In genomic region chr11:53759545-53760406, GRCm38 (mm10) we compare ENCODE assay signal across 11 mouse cellular contexts. TPM values are rescaled to one million over a fixed set of nuclear protein-coding genes. Genes with fewer than 3 reads are reported as not detected.
DNase-seq lines count a peak whose midpoint lies in the region; ATAC-seq and TF ChIP-seq lines count a peak whose summit lies in the region.
"Had no signal": no experiment of that assay in that cellular context is flagged by ENCODE, and none has a peak within 500 bp of the region (broad histone marks: within the 10 kb centered on the region; RNA-seq: fewer than 3 reads in every experiment).

No protein-coding gene starts in this region.

- no peaks in the 10 kb centered on the region for H3K9me3 ChIP-seq in forebrain, embryonic 10.5 days
- H3K9me3 ChIP-seq in forebrain, postnatal 0 days (ENCODE audit: low read length): no peaks in the 10 kb centered on the region
- H3K9me3 ChIP-seq in lung, embryonic 16.5 days (ENCODE audit: control insufficient read depth, low read length): no peaks in the 10 kb centered on the region
- no peaks in the 10 kb centered on the region for H3K9me3 ChIP-seq in heart, embryonic 14.5 days (ENCODE audit: control insufficient read depth, low read length)

- H3K27me3 ChIP-seq in forebrain, embryonic 10.5 days (ENCODE audit: poor library complexity, severe bottlenecking): peaks cover 60% of the 10 kb centered on the region
- H3K27me3 ChIP-seq in forebrain, postnatal 0 days (ENCODE audit: insufficient read depth, low read length): peaks cover 13% of the 10 kb centered on the region; the same call in 1 of the 2 replicates
- no peaks in the 10 kb centered on the region for H3K27me3 ChIP-seq in lung, embryonic 16.5 days (ENCODE audit: control insufficient read depth, insufficient read depth, low read depth, low read length)
- no peaks in the 10 kb centered on the region for H3K27me3 ChIP-seq in heart, embryonic 14.5 days (ENCODE audit: control insufficient read depth, insufficient read depth, low read length)

- H3K36me3 ChIP-seq in forebrain, embryonic 10.5 days (replicated peaks): no peaks in the 10 kb centered on the region
- H3K36me3 ChIP-seq in forebrain, postnatal 0 days (ENCODE audit: insufficient read depth): no peaks in the 10 kb centered on the region
- no peaks in the 10 kb centered on the region for H3K36me3 ChIP-seq in lung, embryonic 16.5 days (ENCODE audit: control insufficient read depth, insufficient read depth, low read length)
- no peaks in the 10 kb centered on the region for H3K36me3 ChIP-seq in heart, embryonic 14.5 days (ENCODE audit: control insufficient read depth, insufficient read depth, low read length)

- TF ChIP-seq CTCF in forebrain, postnatal 0 days (IDR thresholded peaks at IDR 0.05; ENCODE audit: low read depth): no peak

- no peak for ATAC-seq in forebrain, postnatal 0 days
- ATAC-seq in lung, embryonic 16.5 days (ENCODE audit: low read depth): no peak
- ATAC-seq in heart, embryonic 14.5 days (ENCODE audit: insufficient number of reproducible peaks, insufficient read depth, low FRiP score, low read depth): no peak
- no peak for ATAC-seq in granulocyte monocyte progenitor cell, adult 5-6 weeks (replicated peaks; ENCODE audit: poor library complexity, severe bottlenecking)
- no peak for ATAC-seq in activated CD4-positive, CD25-positive, alpha-beta regulatory T cell, adult 4 months

- H3K4me3 ChIP-seq in forebrain, embryonic 10.5 days: peak overlapping the region; percentile 23
- H3K4me3 ChIP-seq in forebrain, postnatal 0 days (ENCODE audit: low read depth, low read length): no peak overlapping the region
- H3K4me3 ChIP-seq in lung, embryonic 16.5 days (ENCODE audit: low read length): no peak overlapping the region
- H3K4me3 ChIP-seq in heart, embryonic 14.5 days (ENCODE audit: control insufficient read depth in 1 of 2, insufficient read depth in 1 of 2, low read depth in 1 of 2, low read length in 2 of 2): no peak overlapping the region

- H3K27ac ChIP-seq in forebrain, embryonic 10.5 days: peak overlapping the region; percentile 52; the same call in 1 of the 2 replicates
- H3K27ac ChIP-seq in forebrain, postnatal 0 days (ENCODE audit: low read depth, low read length): no peak overlapping the region
- H3K27ac ChIP-seq in lung, embryonic 16.5 days (ENCODE audit: low read length): 0 out of 2 replicates have a peak overlapping the region, but pooled peaks have one; percentile 16
- H3K27ac ChIP-seq in heart, embryonic 14.5 days (replicated peaks in 1 of 2; ENCODE audit: control insufficient read depth in 1 of 2, insufficient read depth in 1 of 2, low read depth in 2 of 2, low read length in 2 of 2): no peak overlapping the region

- no peak for DNase-seq in forebrain, embryonic 10.5 days (ENCODE audit: extremely low spot score, low spot score)
- no peak for DNase-seq in forebrain, postnatal 0 days
- no peak for DNase-seq in lung, postnatal 25 days (ENCODE audit: low spot score)
- DNase-seq in naive thymus-derived CD4-positive, alpha-beta T cell, adult 2 months (ENCODE audit: low read depth): peak; percentile 2

- no peak overlapping the region for H3K4me2 ChIP-seq in forebrain, postnatal 0 days (ENCODE audit: low read depth)
- H3K4me2 ChIP-seq in lung, embryonic 16.5 days (ENCODE audit: low read depth, low read length): no peak overlapping the region
- peak overlapping the region; percentile 37 for H3K4me2 ChIP-seq in heart, embryonic 14.5 days (ENCODE audit: low read length)

- H3K4me1 ChIP-seq in forebrain, embryonic 10.5 days: peaks cover 62% of the 10 kb centered on the region
- 0 out of 2 replicates have a peak, but pooled peaks cover 7% of the 10 kb centered on the region for H3K4me1 ChIP-seq in forebrain, postnatal 0 days (ENCODE audit: insufficient read depth)
- peaks cover 46% of the 10 kb centered on the region for H3K4me1 ChIP-seq in lung, embryonic 16.5 days (replicated peaks; ENCODE audit: control insufficient read depth, insufficient read depth, low read length)
- H3K4me1 ChIP-seq in heart, embryonic 14.5 days (ENCODE audit: control insufficient read depth in 2 of 2, insufficient read depth in 2 of 2, low read length in 2 of 2): peaks cover 48 to 57% of the 10 kb centered on the region in 2 experiments

- WGBS in forebrain, embryonic 10.5 days: 5% methylated on average over 22 of the region's 22 CpGs
- WGBS in forebrain, postnatal 0 days: 9% methylated on average over 22 of the region's 22 CpGs
- WGBS in lung, embryonic 16.5 days: 27% methylated on average over 22 of the region's 22 CpGs
- WGBS in heart, embryonic 14.5 days: 18% methylated on average over 22 of the region's 22 CpGs

- no peak overlapping the region for H3K9ac ChIP-seq in forebrain, postnatal 0 days
- H3K9ac ChIP-seq in lung, embryonic 16.5 days (ENCODE audit: low read length): 0 out of 2 replicates have a peak overlapping the region, but pooled peaks have one; percentile 13
- peak overlapping the region; percentile 62; the same call in 1 of the 2 replicates for H3K9ac ChIP-seq in heart, embryonic 14.5 days (ENCODE audit: low read length)

RNA-seq across cellular contexts. Expression of gene Irf1, which starts 10.0 kb away (rescaled TPM):
- 3.7 and 4.9 TPM in 2 replicates for polyA plus RNA-seq in forebrain, embryonic 10.5 days (2016; fragmentation: Nextera tagmentation; extraction: Ambion mirVana)
- 3.1 and 3.7 TPM in 2 replicates for total RNA-seq in forebrain, postnatal 0 days (2014; rRNA removed)
- 3.2 and 4.0 TPM in 2 replicates for polyA plus RNA-seq in forebrain, postnatal 0 days (2015; fragmentation: Nextera tagmentation; extraction: Ambion mirVana)
- polyA plus RNA-seq in lung, embryonic 16.5 days (2015; fragmentation: Nextera tagmentation; extraction: Ambion mirVana): 29.7 and 33.9 TPM in 2 replicates
- 9.3 and 10.8 TPM in 2 replicates for polyA plus RNA-seq in heart, embryonic 14.5 days (2014; fragmentation: Nextera tagmentation; extraction: Ambion mirVana)
- 37.5 and 41.7 TPM in 2 replicates for total RNA-seq in granulocyte monocyte progenitor cell, adult 5-6 weeks (2014; fragmentation: Nextera tagmentation)
- 41.3 and 55.9 TPM in 2 replicates for total RNA-seq in granulocyte monocyte progenitor cell, adult 5-6 weeks (2017)
- 100 to 1,000 TPM; 236 to 307 TPM for polyA plus RNA-seq in activated CD4-positive, CD25-positive, alpha-beta regulatory T cell, adult 4 months (2017; shearing (Covaris generic))

RNA-seq across cellular contexts. Expression of gene Gm17334, which starts 13.2 kb away (rescaled TPM):
- not detected in 2 replicates for polyA plus RNA-seq in forebrain, embryonic 10.5 days (2016; fragmentation: Nextera tagmentation; extraction: Ambion mirVana)
- 1.5 TPM in 1 of 2 replicates, not detected in the other for total RNA-seq in forebrain, postnatal 0 days (2014; rRNA removed)
- not detected in 2 replicates for polyA plus RNA-seq in forebrain, postnatal 0 days (2015; fragmentation: Nextera tagmentation; extraction: Ambion mirVana)
- 0.24 and 0.39 TPM in 2 replicates for polyA plus RNA-seq in lung, embryonic 16.5 days (2015; fragmentation: Nextera tagmentation; extraction: Ambion mirVana)
- not detected in 2 replicates for polyA plus RNA-seq in heart, embryonic 14.5 days (2014; fragmentation: Nextera tagmentation; extraction: Ambion mirVana)
- total RNA-seq in granulocyte monocyte progenitor cell, adult 5-6 weeks (2014; fragmentation: Nextera tagmentation): 2.5 and 4.8 TPM in 2 replicates
- not detected in 2 replicates for total RNA-seq in granulocyte monocyte progenitor cell, adult 5-6 weeks (2017)
- 1 to 10 TPM; 4.9 to 6.2 TPM for polyA plus RNA-seq in activated CD4-positive, CD25-positive, alpha-beta regulatory T cell, adult 4 months (2017; shearing (Covaris generic))
- total RNA-seq: neutrophil, adult 5-6 weeks had no signal

RNA-seq across cellular contexts. Expression of gene Il5, which starts 39.2 kb away (rescaled TPM):
- 0.11 TPM in 1 of 2 replicates, not detected in the other for polyA plus RNA-seq in forebrain, embryonic 10.5 days (2016; fragmentation: Nextera tagmentation; extraction: Ambion mirVana)
- 0.23 and 0.29 TPM in 2 replicates for total RNA-seq in forebrain, postnatal 0 days (2014; rRNA removed)
- 0.10 and 0.18 TPM in 2 replicates for polyA plus RNA-seq in forebrain, postnatal 0 days (2015; fragmentation: Nextera tagmentation; extraction: Ambion mirVana)
- polyA plus RNA-seq in lung, embryonic 16.5 days (2015; fragmentation: Nextera tagmentation; extraction: Ambion mirVana): not detected in 2 replicates
- polyA plus RNA-seq in heart, embryonic 14.5 days (2014; fragmentation: Nextera tagmentation; extraction: Ambion mirVana): not detected in 2 replicates
- not detected in 2 replicates for total RNA-seq in granulocyte monocyte progenitor cell, adult 5-6 weeks (2014; fragmentation: Nextera tagmentation)
- not detected in 2 replicates for total RNA-seq in granulocyte monocyte progenitor cell, adult 5-6 weeks (2017)
- polyA plus RNA-seq in activated CD4-positive, CD25-positive, alpha-beta regulatory T cell, adult 4 months (2017; shearing (Covaris generic)): under 1 TPM in 1 of 2 experiments, not detected in 1; 0.21 TPM
- total RNA-seq: left cerebral cortex, postnatal 14 days; neutrophil, adult 5-6 weeks had no signal
- polyA plus RNA-seq: C2C12 had no signal

RNA-seq across cellular contexts. Expression of gene Rad50, which starts 52.7 kb away (rescaled TPM):
- 27.4 and 27.8 TPM in 2 replicates for polyA plus RNA-seq in forebrain, embryonic 10.5 days (2016; fragmentation: Nextera tagmentation; extraction: Ambion mirVana)
- 7.1 and 9.2 TPM in 2 replicates for total RNA-seq in forebrain, postnatal 0 days (2014; rRNA removed)
- 8.6 and 11.8 TPM in 2 replicates for polyA plus RNA-seq in forebrain, postnatal 0 days (2015; fragmentation: Nextera tagmentation; extraction: Ambion mirVana)
- 29.5 and 33.7 TPM in 2 replicates for polyA plus RNA-seq in lung, embryonic 16.5 days (2015; fragmentation: Nextera tagmentation; extraction: Ambion mirVana)
- 18.2 and 19.7 TPM in 2 replicates for polyA plus RNA-seq in heart, embryonic 14.5 days (2014; fragmentation: Nextera tagmentation; extraction: Ambion mirVana)
- 58.0 and 59.9 TPM in 2 replicates for total RNA-seq in granulocyte monocyte progenitor cell, adult 5-6 weeks (2014; fragmentation: Nextera tagmentation)
- total RNA-seq in granulocyte monocyte progenitor cell, adult 5-6 weeks (2017): 67.4 and 85.2 TPM in 2 replicates
- polyA plus RNA-seq in activated CD4-positive, CD25-positive, alpha-beta regulatory T cell, adult 4 months (2017; shearing (Covaris generic)): 10 to 100 TPM; 43.2 to 44.8 TPM

Comparison
In these comparisons a context has a peak if more than half of its experiments do, and no peak if none do; other contexts are left out.
1. H3K27ac ChIP-seq: peak in forebrain, embryonic 10.5 days (single experiment) and lung, embryonic 16.5 days (single experiment); none in forebrain, postnatal 0 days (single experiment) and heart, embryonic 14.5 days (0 of 2).